Mouse (Mus musculus): ENCODE measurements around the gene Lhb. TPM values are rescaled to one million over a fixed set of nuclear protein-coding genes. Genes with fewer than 3 reads are reported as not detected.
"Not testable (repeated sequence)": the region's sequence is repeated elsewhere in the genome, so short reads cannot be mapped to it uniquely, and the experiment has no call there.

Lhb gene
- polyA plus RNA-seq (2012; ENCODE audit: insufficient read depth, insufficient read length, missing spikeins): not detected in 2 replicates

GRCm38 (mm10) chr7:45420615-45420919, at the start of gene Lhb:
TSS of gene Lhb (plus strand) at chr7:45420820.
- Histone ChIP-seq H3K27ac (replicated peaks; ENCODE audit: low read depth, low read length) (no peak within 1 kb of the TSS), H3K4me3 (ENCODE audit: insufficient read depth, low read depth, low read length) (no peak within 1 kb of the TSS), H3K4me1 (ENCODE audit: control insufficient read depth, insufficient read depth, insufficient read length, low read length) (no peaks in the 10 kb centered on the region)

GRCm38 (mm10) chr7:45372371-45372770, 48.2 kb upstream of the Lhb start:
- Histone ChIP-seq H3K27ac (replicated peaks; ENCODE audit: low read depth, low read length) (no peak overlapping the region), H3K4me3 (ENCODE audit: insufficient read depth, low read depth, low read length) (no peak overlapping the region), H3K4me1 (ENCODE audit: control insufficient read depth, insufficient read depth, insufficient read length, low read length) (no peaks in the 10 kb centered on the region)

- Histone ChIP-seq H3K4me3 (ENCODE audit: insufficient read depth, low read depth, low read length) (no peak overlapping the region), H3K4me1 (ENCODE audit: control insufficient read depth, insufficient read depth, insufficient read length, low read length) (no peaks in the 10 kb centered on the region), H3K27ac (replicated peaks; ENCODE audit: low read depth, low read length) (no peak overlapping the region)
These were observed 46.0 kb upstream of the Lhb start for GRCm38 (mm10) chr7:45374620-45375019.

GRCm38 (mm10) chr7:45376057-45376456, 44.6 kb upstream of the Lhb start:
- no peak overlapping the region for H3K27ac ChIP-seq (replicated peaks; ENCODE audit: low read depth, low read length)
- no peak overlapping the region for H3K4me3 ChIP-seq (ENCODE audit: insufficient read depth, low read depth, low read length)
- no peaks in the 10 kb centered on the region for H3K4me1 ChIP-seq (ENCODE audit: control insufficient read depth, insufficient read depth, insufficient read length, low read length)

- H3K4me1 ChIP-seq (ENCODE audit: control insufficient read depth, insufficient read depth, insufficient read length, low read length): no peaks in the 10 kb centered on the region
- H3K27ac ChIP-seq (replicated peaks; ENCODE audit: low read depth, low read length): no peak overlapping the region
- no peak overlapping the region for H3K4me3 ChIP-seq (ENCODE audit: insufficient read depth, low read depth, low read length)
These were observed 34.5 kb upstream of the Lhb start for GRCm38 (mm10) chr7:45386077-45386476.

GRCm38 (mm10) chr7:45395129-45395541, 25.5 kb upstream of the Lhb start:
- H3K4me3 ChIP-seq (ENCODE audit: insufficient read depth, low read depth, low read length): peak overlapping the region; percentile 72
- H3K4me1 ChIP-seq (ENCODE audit: control insufficient read depth, insufficient read depth, insufficient read length, low read length): peaks cover 8% of the 10 kb centered on the region; the same call in 1 of the 2 replicates
- H3K27ac ChIP-seq (replicated peaks; ENCODE audit: low read depth, low read length): peak overlapping the region; percentile 48

- Histone ChIP-seq H3K27ac (replicated peaks; ENCODE audit: low read depth, low read length) (peak within 1 kb of the TSS; percentile 48), H3K4me1 (ENCODE audit: control insufficient read depth, insufficient read depth, insufficient read length, low read length) (peaks cover 8% of the 10 kb centered on the region; the same call in 1 of the 2 replicates), H3K4me3 (ENCODE audit: insufficient read depth, low read depth, low read length) (peak within 1 kb of the TSS; percentile 72)
These were observed 24.9 kb upstream of the Lhb start, which contains the start of gene Snrnp70 for GRCm38 (mm10) chr7:45395578-45396336. TSS of gene Snrnp70 (minus strand) at chr7:45395742.

- not testable (repeated sequence) for H3K4me1 ChIP-seq (ENCODE audit: control insufficient read depth, insufficient read depth, insufficient read length, low read length)
- peak overlapping the region; percentile 48; the same call in 1 of the 2 replicates for H3K27ac ChIP-seq (replicated peaks; ENCODE audit: low read depth, low read length)
- H3K4me3 ChIP-seq (ENCODE audit: insufficient read depth, low read depth, low read length): peak overlapping the region; percentile 61
These were observed 24.3 kb upstream of the Lhb start for GRCm38 (mm10) chr7:45396337-45396775.

GRCm38 (mm10) chr7:45396787-45397186, 23.8 kb upstream of the Lhb start:
- Histone ChIP-seq H3K4me3 (ENCODE audit: insufficient read depth, low read depth, low read length) (no peak overlapping the region), H3K4me1 (ENCODE audit: control insufficient read depth, insufficient read depth, insufficient read length, low read length) (peaks cover 8% of the 10 kb centered on the region; the same call in 1 of the 2 replicates), H3K27ac (replicated peaks; ENCODE audit: low read depth, low read length) (no peak overlapping the region)

- Histone ChIP-seq H3K4me1 (ENCODE audit: control insufficient read depth, insufficient read depth, insufficient read length, low read length) (no peaks in the 10 kb centered on the region), H3K4me3 (ENCODE audit: insufficient read depth, low read depth, low read length) (no peak overlapping the region), H3K27ac (replicated peaks; ENCODE audit: low read depth, low read length) (no peak overlapping the region)
These were observed 19.0 kb upstream of the Lhb start for GRCm38 (mm10) chr7:45401521-45402085.

- H3K4me1 ChIP-seq (ENCODE audit: control insufficient read depth, insufficient read depth, insufficient read length, low read length): no peaks in the 10 kb centered on the region; the same call in 1 of the 2 replicates
- H3K4me3 ChIP-seq (ENCODE audit: insufficient read depth, low read depth, low read length): no peak overlapping the region
- no peak overlapping the region for H3K27ac ChIP-seq (replicated peaks; ENCODE audit: low read depth, low read length)
These were observed 16.9 kb upstream of the Lhb start for GRCm38 (mm10) chr7:45403532-45404261.

- H3K27ac ChIP-seq (replicated peaks; ENCODE audit: low read depth, low read length): no peak within 1 kb of the TSS
- peak within 1 kb of the TSS; percentile 68 for H3K4me3 ChIP-seq (ENCODE audit: insufficient read depth, low read depth, low read length)
These were observed 15.2 kb upstream of the Lhb start, which contains the start of gene Kcna7 for GRCm38 (mm10) chr7:45405091-45406075. TSS of gene Kcna7 (plus strand) at chr7:45405653.

GRCm38 (mm10) chr7:45406157-45407156, 14.2 kb upstream of the Lhb start:
- Histone ChIP-seq H3K4me1 (ENCODE audit: control insufficient read depth, insufficient read depth, insufficient read length, low read length) (no peaks in the 10 kb centered on the region; the same call in 1 of the 2 replicates), H3K27ac (replicated peaks; ENCODE audit: low read depth, low read length) (no peak overlapping the region), H3K4me3 (ENCODE audit: insufficient read depth, low read depth, low read length) (peak overlapping the region; percentile 68)

More at GRCm38 (mm10) chr7:45405091-45406075, 15.2 kb upstream of the Lhb start, which contains the start of gene Kcna7:
- no peaks in the 10 kb centered on the region; the same call in 1 of the 2 replicates for H3K4me1 ChIP-seq (ENCODE audit: control insufficient read depth, insufficient read depth, insufficient read length, low read length)
